Mouse (Mus musculus) megakaryocyte, embryonic 14.5 days (primary cell): Measurements from ENCODE around the gene Mvd. TPM values are rescaled to one million over a fixed set of nuclear protein-coding genes. Genes with fewer than 3 reads are reported as not detected.

Source experiments
- H3K27me3 ChIP-seq: replicated peaks from 2 replicates; pipeline ENCODE3; 2012; ENCODE audit warnings: inconsistent platforms
- H3K36me3 ChIP-seq: replicated peaks from 2 replicates; pipeline ENCODE3; 2012; ENCODE audit warnings: low read length, inconsistent platforms, mixed read lengths
- H3K4me1 ChIP-seq: 2 replicates; pipeline ENCODE4 v1.6.1; 2012; ENCODE audit warnings: inconsistent platforms
- H3K4me3 ChIP-seq: replicated peaks from 2 replicates; pipeline ENCODE3; 2012; ENCODE audit warnings: moderate library complexity, mild to moderate bottlenecking, inconsistent platforms
- H3K9me3 ChIP-seq: 2 replicates; pipeline ENCODE4 v1.6.1; 2012; ENCODE audit warnings: inconsistent platforms
- FLI1 ChIP-seq: IDR thresholded peaks from 2 replicates; pipeline ENCODE4 v1.6.1; 2012; ENCODE audit warnings: low read length, inconsistent platforms, mixed read lengths
- GATA1 ChIP-seq: IDR thresholded peaks from 3 replicates; pipeline ENCODE4 v1.6.1; 2012; ENCODE audit warnings: mixed read lengths, low read length, inconsistent platforms, borderline replicate concordance
- polyA plus RNA-seq: library from polyadenylated mRNA; stranded (reverse); fragments of >175 nt; gene quantifications from 2 replicates; pipeline ENCODE4 v1.2.3, GENCODE M21; 2012; ENCODE audit warnings: low replicate concordance; ENCODE audit not compliant: insufficient read depth

Mvd gene
- 66.0 and 142 TPM in 2 replicates for polyA plus RNA-seq

GRCm38 (mm10) chr8:122443262-122444006 lies at the start of gene Mvd:
Mvd (minus strand) TSS chr8:122443422.
- H3K27me3 ChIP-seq, result peaks cover 15% of the 10 kb centered on the region
- TF ChIP-seq FLI1 (no peak), GATA1 (no peak)
- peaks cover 70% of the 10 kb centered on the region for H3K4me1 ChIP-seq
- H3K4me3 ChIP-seq, result peak within 1 kb of the TSS; percentile 96
- H3K9me3 ChIP-seq, result no peaks in the 10 kb centered on the region
- peaks cover 36% of the 10 kb centered on the region for H3K36me3 ChIP-seq

- Histone ChIP-seq H3K4me1 (peaks cover 55% of the 10 kb centered on the region), H3K36me3 (peaks cover 95% of the 10 kb centered on the region), H3K9me3 (0 out of 2 replicates have a peak, but pooled peaks cover 7% of the 10 kb centered on the region), H3K4me3 (no peak overlapping the region), H3K27me3 (no peaks in the 10 kb centered on the region)
- TF ChIP-seq FLI1 (no peak), GATA1 (no peak)
Observed at GRCm38 (mm10) chr8:122488387-122488786, 45.2 kb upstream of the Mvd start.

DNA sequence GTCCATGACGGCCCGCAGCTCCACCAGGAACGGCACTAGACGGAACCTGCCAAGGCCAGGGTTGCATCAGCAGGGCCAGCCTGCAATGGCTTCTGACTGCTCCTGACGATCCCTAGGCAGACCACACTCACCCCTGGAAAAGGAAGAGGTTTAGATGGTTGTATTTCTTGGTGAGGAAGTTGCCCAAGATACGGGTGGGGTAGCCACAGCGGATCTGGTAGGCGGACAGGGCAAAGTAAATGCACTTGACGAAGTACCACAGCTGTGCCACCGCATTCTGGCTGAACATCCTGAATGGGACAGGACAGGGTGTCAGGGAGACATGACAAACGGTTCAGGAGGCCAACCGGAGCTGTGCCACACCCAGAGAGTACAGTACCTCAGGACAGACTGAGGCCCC lies 41.6 kb upstream of the Mvd start:
- TF ChIP-seq GATA1, result no peak
- TF ChIP-seq FLI1, result no peak
- peaks cover 96% of the 10 kb centered on the region for H3K36me3 ChIP-seq
- 0 out of 2 replicates have a peak, but pooled peaks cover 7% of the 10 kb centered on the region for H3K9me3 ChIP-seq
- H3K4me1 ChIP-seq, result peaks cover 55% of the 10 kb centered on the region
- H3K4me3 ChIP-seq, result peak overlapping the region; percentile 29
- no peaks in the 10 kb centered on the region for H3K27me3 ChIP-seq

GRCm38 (mm10) chr8:122483877-122484276 lies 40.7 kb upstream of the Mvd start:
- no peak overlapping the region for H3K4me3 ChIP-seq
- peaks cover 96% of the 10 kb centered on the region for H3K36me3 ChIP-seq
- TF ChIP-seq FLI1 (no peak), GATA1 (no peak)
- H3K27me3 ChIP-seq, result no peaks in the 10 kb centered on the region
- H3K9me3 ChIP-seq, result 0 out of 2 replicates have a peak, but pooled peaks cover 7% of the 10 kb centered on the region
- peaks cover 50% of the 10 kb centered on the region for H3K4me1 ChIP-seq

- TF ChIP-seq FLI1, result no peak
- TF ChIP-seq GATA1, result no peak
- Histone ChIP-seq H3K4me1 (peaks cover 57% of the 10 kb centered on the region), H3K36me3 (peaks cover 96% of the 10 kb centered on the region), H3K27me3 (no peaks in the 10 kb centered on the region), H3K9me3 (0 out of 2 replicates have a peak, but pooled peaks cover 7% of the 10 kb centered on the region), H3K4me3 (no peak overlapping the region)
Observed at GRCm38 (mm10) chr8:122482448-122482847, 39.2 kb upstream of the Mvd start.

- Histone ChIP-seq H3K4me1 (peaks cover 68% of the 10 kb centered on the region), H3K27me3 (no peaks in the 10 kb centered on the region), H3K4me3 (peak within 1 kb of the TSS; percentile 91), H3K36me3 (peaks cover 68% of the 10 kb centered on the region), H3K9me3 (no peaks in the 10 kb centered on the region)
- TF ChIP-seq FLI1, result no peak
- no peak for TF ChIP-seq GATA1
Observed at GRCm38 (mm10) chr8:122475580-122476320, 32.5 kb upstream of the Mvd start, which contains the start of the genes Rnf166 and Ctu2. Rnf166 (minus strand) TSS chr8:122476064. Ctu2 (plus strand) TSS chr8:122476143.

- peaks cover 74% of the 10 kb centered on the region for H3K4me1 ChIP-seq
- H3K36me3 ChIP-seq, result peaks cover 72% of the 10 kb centered on the region
- peak overlapping the region; percentile 91 for H3K4me3 ChIP-seq
- no peak for TF ChIP-seq GATA1
- no peak for TF ChIP-seq FLI1
- H3K27me3 ChIP-seq, result no peaks in the 10 kb centered on the region
- no peaks in the 10 kb centered on the region for H3K9me3 ChIP-seq
Observed at GRCm38 (mm10) chr8:122474951-122475560, 31.8 kb upstream of the Mvd start.

GRCm38 (mm10) chr8:122473911-122474421 lies 30.7 kb upstream of the Mvd start:
- H3K4me1 ChIP-seq, result peaks cover 82% of the 10 kb centered on the region
- no peaks in the 10 kb centered on the region for H3K27me3 ChIP-seq
- no peaks in the 10 kb centered on the region for H3K9me3 ChIP-seq
- TF ChIP-seq FLI1 (no peak), GATA1 (no peak)
- H3K4me3 ChIP-seq, result peak overlapping the region; percentile 91
- peaks cover 72% of the 10 kb centered on the region for H3K36me3 ChIP-seq

DNA sequence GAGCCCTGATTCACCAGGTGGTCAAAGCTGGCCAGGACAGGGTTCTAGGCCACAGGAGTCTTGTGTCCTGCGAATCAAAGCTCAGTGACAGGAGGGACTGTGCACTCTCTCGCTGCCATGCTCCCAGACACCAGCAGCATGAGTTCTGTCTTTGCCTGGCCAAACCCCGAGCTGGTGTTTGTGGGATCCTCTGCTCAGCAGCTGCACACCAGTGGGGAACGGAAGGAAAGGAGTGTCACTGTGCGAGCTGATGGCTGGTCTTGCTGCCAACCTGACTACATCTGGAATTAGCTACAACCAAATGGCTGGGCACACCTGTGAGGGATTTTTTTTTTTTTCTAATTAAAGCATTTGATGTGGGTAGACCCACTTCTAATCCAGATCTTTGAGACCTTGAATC lies 27.5 kb upstream of the Mvd start:
- Histone ChIP-seq H3K4me1 (peaks cover 91% of the 10 kb centered on the region), H3K9me3 (no peaks in the 10 kb centered on the region), H3K36me3 (peaks cover 83% of the 10 kb centered on the region), H3K27me3 (no peaks in the 10 kb centered on the region), H3K4me3 (peak overlapping the region; percentile 15)
- no peak for TF ChIP-seq GATA1
- no peak for TF ChIP-seq FLI1
